Mouse (Mus musculus): ENCODE data around the gene Plekhm2. TPM values are rescaled to one million over a fixed set of nuclear protein-coding genes. Genes with fewer than 3 reads are reported as not detected.

Gene Plekhm2
- 85.6 and 92.9 TPM in 2 replicates for polyA plus RNA-seq (2012; rRNA removed)

DNA sequence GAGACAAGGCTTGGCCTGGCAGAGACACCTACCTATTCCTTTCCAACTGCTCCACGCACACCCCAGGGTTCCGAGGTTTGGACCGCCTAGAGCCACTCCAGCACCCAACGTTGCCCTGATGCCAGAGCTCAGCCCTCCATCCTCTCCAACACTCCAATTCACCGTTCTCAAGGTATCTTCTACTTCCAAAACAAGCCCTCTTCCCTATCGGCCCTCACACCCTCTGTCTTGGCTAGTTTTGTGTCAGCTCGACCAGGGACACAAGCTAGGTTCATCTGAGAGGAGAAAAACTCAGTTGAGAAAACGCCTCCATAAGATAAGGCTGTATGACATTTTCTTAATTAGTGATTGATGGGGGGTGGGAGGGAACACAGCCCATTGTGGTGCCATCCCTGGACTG is at the start of gene Plekhm2:
Plekhm2 (minus strand) TSS at position 101 of the 400 bp plus-strand sequence.
- no peak for DNase-seq (ENCODE audit: extremely low spot score in 1 of 2, low spot score in 1 of 2)

GRCm38 (mm10) chr4:141713598-141714142 is 49.0 kb upstream of the Plekhm2 start:
- no peak for DNase-seq (ENCODE audit: extremely low spot score in 1 of 2, low spot score in 1 of 2)

DNA sequence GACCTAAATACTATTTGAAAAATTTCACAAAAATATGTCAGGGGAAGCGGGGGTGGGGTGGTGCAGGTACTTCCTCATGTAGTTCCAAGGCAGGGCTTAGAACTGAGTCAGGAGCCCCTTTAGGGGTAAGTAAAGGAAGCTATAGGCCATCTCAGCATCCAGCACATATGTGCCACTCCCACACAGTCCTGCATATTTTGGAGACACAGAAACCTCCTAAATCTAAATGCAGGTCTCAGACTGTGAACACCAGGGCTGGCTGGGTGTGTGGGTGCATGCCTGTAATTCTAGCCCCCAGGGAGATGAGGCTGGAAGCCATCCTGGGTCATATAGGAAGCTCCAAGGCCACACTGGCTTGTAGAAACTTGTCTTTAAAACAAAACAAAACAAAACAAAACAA is 46.6 kb upstream of the Plekhm2 start:
- DNase-seq (ENCODE audit: extremely low spot score in 1 of 2, low spot score in 1 of 2), result peak in 1 of 2 experiments; percentile 47

- DNase-seq (ENCODE audit: extremely low spot score in 1 of 2, low spot score in 1 of 2), result no peak
Observed at GRCm38 (mm10) chr4:141708971-141709370, 44.3 kb upstream of the Plekhm2 start.

DNA sequence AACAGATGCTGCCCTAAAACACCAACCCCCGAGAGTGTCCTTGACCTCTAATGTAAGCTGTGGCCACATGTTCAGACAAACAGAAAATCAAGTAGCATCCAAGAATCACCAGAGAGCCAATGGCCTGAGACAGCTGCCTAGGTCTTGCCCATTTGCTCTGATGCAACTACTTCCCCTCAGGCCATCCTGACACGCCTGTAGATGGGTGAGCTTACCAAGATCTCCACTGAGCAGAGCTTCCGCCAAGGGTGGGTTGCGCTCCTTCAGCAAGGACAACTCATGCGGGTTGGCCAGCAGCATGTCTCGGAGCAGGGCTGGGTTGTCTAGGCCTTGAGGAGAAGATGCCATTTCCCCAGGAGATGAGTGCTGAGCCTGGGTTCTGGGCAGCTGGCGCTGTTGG is 43.3 kb upstream of the Plekhm2 start:
- DNase-seq (ENCODE audit: extremely low spot score in 1 of 2, low spot score in 1 of 2), result no peak

DNA sequence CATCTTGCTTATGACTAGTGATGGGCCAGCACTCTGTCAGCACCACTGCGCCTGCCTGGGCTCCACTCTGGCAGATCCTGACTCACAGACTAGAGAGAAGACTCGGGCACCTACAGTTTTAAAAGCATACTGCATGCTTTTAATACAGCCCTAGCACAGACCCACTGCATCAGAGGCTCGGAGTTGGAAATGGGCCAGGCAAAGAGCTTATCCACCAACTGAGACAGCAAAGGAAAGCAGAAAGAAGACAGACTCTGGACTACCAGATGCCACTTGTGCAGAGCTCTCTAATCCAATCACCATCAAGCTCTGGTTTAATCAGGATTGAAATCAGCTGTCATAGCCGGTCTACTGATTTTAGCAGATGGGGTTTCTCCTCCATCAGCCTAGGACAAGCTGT is 40.6 kb upstream of the Plekhm2 start:
- peak; percentile 63 to 74 for DNase-seq (ENCODE audit: extremely low spot score in 1 of 2, low spot score in 1 of 2)

GRCm38 (mm10) chr4:141704625-141705024 is 39.9 kb upstream of the Plekhm2 start:
- DNase-seq (ENCODE audit: extremely low spot score in 1 of 2, low spot score in 1 of 2), result no peak

DNA sequence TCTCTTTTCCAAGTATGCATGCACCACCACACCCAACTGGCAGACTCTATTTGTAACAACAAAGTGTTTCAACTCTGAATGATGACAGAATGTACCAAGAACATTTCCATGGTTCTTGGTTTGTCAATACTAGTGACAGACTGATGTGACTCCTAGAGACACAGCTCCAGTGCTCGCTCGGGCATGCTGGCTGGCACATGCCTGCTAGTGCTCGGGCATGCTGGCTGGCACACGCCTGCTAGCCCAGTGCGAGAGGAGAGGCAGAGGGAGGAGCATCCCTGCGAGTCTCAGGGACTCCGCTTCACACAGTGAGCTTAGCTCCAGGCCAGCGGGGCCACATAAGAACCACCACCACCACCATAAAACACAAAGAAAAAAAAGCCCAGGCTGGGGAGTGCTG is 30.0 kb upstream of the Plekhm2 start:
- DNase-seq (ENCODE audit: extremely low spot score in 1 of 2, low spot score in 1 of 2), result no peak

- no peak for DNase-seq (ENCODE audit: extremely low spot score in 1 of 2, low spot score in 1 of 2)
Observed at GRCm38 (mm10) chr4:141688505-141688904, 23.8 kb upstream of the Plekhm2 start.

DNA sequence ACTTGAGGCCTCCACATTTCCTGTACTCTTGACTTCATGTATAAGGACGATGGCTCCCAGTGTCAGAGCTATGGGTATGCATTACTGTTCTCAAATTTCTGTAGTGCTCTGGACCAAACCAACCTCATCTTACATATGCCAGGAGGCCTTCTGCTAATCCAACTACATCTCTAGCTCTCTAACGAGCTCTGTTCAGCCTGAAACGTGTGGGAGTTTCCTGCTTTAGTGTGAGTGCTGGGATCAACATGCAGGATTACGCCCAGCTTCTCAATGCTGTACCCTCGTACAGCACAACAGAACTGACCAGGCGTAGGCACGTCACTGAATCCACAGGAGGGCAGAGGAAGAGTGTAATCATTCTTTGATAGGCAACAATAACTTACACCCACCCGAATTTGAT is 21.8 kb upstream of the Plekhm2 start:
- DNase-seq (ENCODE audit: extremely low spot score in 1 of 2, low spot score in 1 of 2), result peak in 1 of 2 experiments; percentile 30

DNA sequence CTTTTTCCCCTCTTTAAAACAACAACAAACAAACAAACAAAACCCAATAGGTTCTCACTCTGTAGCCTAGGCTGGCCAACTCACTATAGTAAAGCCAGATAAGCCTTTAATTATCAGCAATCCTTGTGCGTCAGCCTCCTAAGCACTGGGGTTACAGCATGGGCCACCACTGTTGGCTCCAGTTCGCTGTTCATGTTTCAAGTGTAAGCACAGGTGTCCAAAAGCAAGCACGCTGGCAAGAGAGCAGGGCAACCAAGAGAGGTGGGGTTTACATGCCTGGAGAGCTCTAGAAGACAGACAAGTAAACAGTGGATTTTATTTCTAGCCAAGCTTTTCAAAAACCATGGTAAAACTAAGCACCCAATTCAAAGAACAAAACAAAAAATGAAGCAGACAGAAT is 21.4 kb upstream of the Plekhm2 start:
- DNase-seq (ENCODE audit: extremely low spot score in 1 of 2, low spot score in 1 of 2), result no peak

- no peak for DNase-seq (ENCODE audit: extremely low spot score in 1 of 2, low spot score in 1 of 2)
Observed at GRCm38 (mm10) chr4:141685499-141685898, 20.8 kb upstream of the Plekhm2 start, which contains the start of gene Rsc1a1. Gene Rsc1a1 (minus strand): TSS chr4:141685599.

- no peak for DNase-seq (ENCODE audit: extremely low spot score in 1 of 2, low spot score in 1 of 2)
Observed at GRCm38 (mm10) chr4:141682706-141683230, 18.1 kb upstream of the Plekhm2 start.

DNA sequence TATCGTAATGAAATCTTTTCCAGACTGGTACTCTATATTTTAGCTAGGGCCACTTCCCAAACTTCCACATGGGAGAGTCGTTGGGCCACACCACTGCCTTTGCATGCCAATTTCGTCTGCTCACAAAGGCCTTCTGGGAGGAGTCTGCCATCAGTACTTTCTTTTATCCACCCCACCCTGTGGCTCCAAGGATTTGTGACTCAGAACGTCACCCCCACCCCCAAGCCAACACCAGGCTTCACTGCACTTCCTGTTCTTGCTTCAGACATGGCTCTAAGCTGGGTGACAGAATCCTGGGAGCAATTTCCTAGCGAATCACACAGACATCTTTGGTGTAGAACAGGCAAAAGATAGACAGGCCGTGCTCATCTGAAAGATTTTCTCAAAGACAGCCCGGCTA is 17.1 kb upstream of the Plekhm2 start:
- no peak for DNase-seq (ENCODE audit: extremely low spot score in 1 of 2, low spot score in 1 of 2)

DNA sequence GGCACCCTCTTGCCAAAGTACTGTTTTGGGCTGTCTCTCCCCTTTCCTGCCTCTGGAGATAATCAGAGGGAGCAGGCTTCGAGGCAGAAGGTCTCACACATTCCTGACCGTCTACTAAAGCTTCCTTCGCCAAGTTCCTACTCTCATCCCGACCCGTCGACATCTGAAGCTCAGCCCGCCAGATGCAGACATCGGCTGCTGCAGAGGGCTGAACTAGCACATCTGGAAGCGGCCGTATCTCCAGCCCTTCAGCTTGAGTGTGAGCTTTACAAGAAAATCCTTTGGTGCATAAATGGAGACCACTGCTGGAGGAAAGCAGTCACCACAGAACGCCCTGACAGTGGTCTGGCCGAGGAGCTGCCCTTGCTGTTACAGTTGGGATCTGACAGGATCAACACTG is 16.2 kb upstream of the Plekhm2 start:
- DNase-seq (ENCODE audit: extremely low spot score in 1 of 2, low spot score in 1 of 2), result no peak

GRCm38 (mm10) chr4:141679016-141679415 is 14.3 kb upstream of the Plekhm2 start:
- DNase-seq (ENCODE audit: extremely low spot score in 1 of 2, low spot score in 1 of 2), result no peak

GRCm38 (mm10) chr4:141676462-141676979 is 11.8 kb upstream of the Plekhm2 start:
- no peak for DNase-seq (ENCODE audit: extremely low spot score in 1 of 2, low spot score in 1 of 2)

GRCm38 (mm10) chr4:141672325-141672724 is 7.6 kb upstream of the Plekhm2 start:
- DNase-seq (ENCODE audit: extremely low spot score in 1 of 2, low spot score in 1 of 2), result no peak

- no peak for DNase-seq (ENCODE audit: extremely low spot score in 1 of 2, low spot score in 1 of 2)
Observed at GRCm38 (mm10) chr4:141671389-141671788, 6.7 kb upstream of the Plekhm2 start.

- DNase-seq (ENCODE audit: extremely low spot score in 1 of 2, low spot score in 1 of 2), result no peak
Observed at GRCm38 (mm10) chr4:141669898-141670712, 5.4 kb upstream of the Plekhm2 start.

DNA sequence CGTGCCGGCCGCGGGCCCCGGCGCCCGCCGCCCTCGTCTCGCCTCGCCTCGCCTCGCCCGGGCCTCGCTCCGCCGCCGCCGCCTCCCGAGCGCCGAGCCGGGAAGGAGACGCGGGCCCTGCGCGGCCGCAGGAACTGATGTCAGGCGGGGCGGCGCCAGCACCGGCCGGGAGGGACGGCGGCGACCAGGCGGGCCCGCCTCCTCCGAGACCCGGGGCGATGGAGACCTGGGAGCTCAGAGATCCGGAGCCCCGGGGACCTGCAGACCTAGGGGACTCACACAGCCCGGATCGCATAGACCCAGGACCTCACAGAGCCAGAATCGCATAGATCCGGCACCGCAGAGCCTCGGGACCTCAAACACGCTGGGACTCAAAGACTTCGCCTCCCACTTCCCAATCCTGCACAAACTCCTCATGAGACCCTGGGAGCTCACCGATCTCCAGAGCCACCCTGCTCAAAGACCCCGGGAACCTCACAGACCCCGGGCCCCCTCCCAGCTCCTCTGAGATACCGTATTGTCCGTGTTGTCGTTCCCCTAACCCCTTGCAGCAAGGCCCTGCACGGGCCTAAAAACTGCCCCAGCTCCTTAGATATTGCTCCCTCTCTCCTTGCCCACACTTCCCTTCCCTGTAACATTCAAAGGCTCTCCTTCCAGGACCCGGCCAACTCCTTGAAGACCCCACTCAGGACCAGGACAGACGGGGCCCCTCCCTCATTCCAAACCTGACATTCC is 521 bp downstream of the Plekhm2 start:
- peak in 1 of 2 experiments; percentile 74 for DNase-seq (ENCODE audit: extremely low spot score in 1 of 2, low spot score in 1 of 2)
